In genomic region chr14:77370521-77370920, GRCm38 (mm10) we compare ENCODE assay signal across 35 mouse cellular contexts.
"Had no signal": no experiment of that assay in that cellular context is flagged by ENCODE, and none has a peak within 500 bp of the region (broad histone marks: within the 10 kb centered on the region; RNA-seq: fewer than 3 reads in every experiment).

No protein-coding gene starts in this region.

- H3K27me3 ChIP-seq: heart, embryonic 12.5 days; heart, embryonic 13.5 days; heart, embryonic 15.5 days; hindbrain, embryonic 12.5 days; hindbrain, embryonic 15.5 days; intestine, embryonic 15.5 days; kidney, embryonic 15.5 days had no signal

- H3K4me2 ChIP-seq: heart, embryonic 11.5 days; heart, embryonic 12.5 days; heart, embryonic 13.5 days; heart, embryonic 15.5 days; hindbrain, embryonic 12.5 days; hindbrain, embryonic 13.5 days; hindbrain, embryonic 14.5 days; hindbrain, embryonic 15.5 days; intestine, embryonic 15.5 days; kidney, embryonic 15.5 days had no signal

- H3K27ac ChIP-seq: heart, adult 2 months; heart, embryonic 10.5 days; heart, embryonic 13.5 days; heart, embryonic 15.5 days; hindbrain, embryonic 10.5 days; hindbrain, embryonic 12.5 days; hindbrain, embryonic 13.5 days; hindbrain, embryonic 14.5 days; hindbrain, embryonic 15.5 days; hindbrain, postnatal 0 days; intestine, embryonic 15.5 days; kidney, embryonic 15.5 days; kidney, postnatal 0 days; layer of hippocampus, adult 2 months had no signal

- DNase-seq: heart, adult 2 months; heart, postnatal 14 days; heart, postnatal 36 days; heart, postnatal 4 days; kidney, adult 11 months; kidney, adult 18-20 months; kidney, adult 2 months; kidney, adult 8-10 months; kidney, adult 9 months; kidney, postnatal 10 days; kidney, postnatal 14 days; kidney, postnatal 25 days; kidney, postnatal 36 days; kidney, postnatal 4 days; layer of hippocampus, adult 9-11 months; layer of hippocampus, postnatal 36 days had no signal

- H3K36me3 ChIP-seq: heart, embryonic 10.5 days; heart, embryonic 12.5 days; heart, embryonic 13.5 days; heart, embryonic 15.5 days; hindbrain, embryonic 10.5 days; hindbrain, embryonic 12.5 days; hindbrain, embryonic 13.5 days; hindbrain, embryonic 15.5 days; intestine, embryonic 15.5 days; kidney, embryonic 15.5 days had no signal

- H3K9me3 ChIP-seq: heart, embryonic 10.5 days; heart, embryonic 12.5 days; heart, embryonic 13.5 days; heart, embryonic 15.5 days; hindbrain, embryonic 10.5 days; hindbrain, embryonic 12.5 days; hindbrain, embryonic 13.5 days; hindbrain, embryonic 15.5 days; intestine, embryonic 15.5 days; kidney, embryonic 15.5 days had no signal

- H3K9ac ChIP-seq: heart, embryonic 12.5 days; heart, embryonic 13.5 days; heart, embryonic 15.5 days; hindbrain, embryonic 12.5 days; hindbrain, embryonic 13.5 days; hindbrain, embryonic 14.5 days; hindbrain, embryonic 15.5 days; intestine, embryonic 15.5 days; kidney, embryonic 15.5 days had no signal

- ATAC-seq: hindbrain, embryonic 16.5 days; hindbrain, postnatal 0 days; inflammation-experienced regulatory T-cells, adult 6 months; intestine, embryonic 15.5 days; intestine, embryonic 16.5 days; intestine, postnatal 0 days had no signal

- H3K4me3 ChIP-seq: heart, adult 2 months; heart, embryonic 10.5 days; heart, embryonic 12.5 days; heart, embryonic 13.5 days; heart, embryonic 15.5 days; hindbrain, embryonic 10.5 days; hindbrain, embryonic 12.5 days; hindbrain, embryonic 13.5 days; hindbrain, embryonic 15.5 days; intestine, embryonic 15.5 days; kidney, embryonic 15.5 days; layer of hippocampus, adult 2 months had no signal
